Mouse (Mus musculus) mouse embryonic stem cell (cell line): Measurements from ENCODE around the gene Creb3.

Experiments
- in situ Hi-C, 2 experiments: fragments of 300-500 bp; cut with MboI; formaldehyde crosslinking; loops; 1 replicate in 1 of 2; 3 replicates in 1 of 2; pipeline ENCODE4 v1.14.3; 2019 to 2020; ENCODE audit warnings: low sequenced_read_pairs in 2 of 2, low pct_unique_long_range_greater_than_20kb in 1 of 2, mixed read lengths in 1 of 2; ENCODE audit not compliant: unreplicated experiment in 1 of 2

Creb3 gene

DNA sequence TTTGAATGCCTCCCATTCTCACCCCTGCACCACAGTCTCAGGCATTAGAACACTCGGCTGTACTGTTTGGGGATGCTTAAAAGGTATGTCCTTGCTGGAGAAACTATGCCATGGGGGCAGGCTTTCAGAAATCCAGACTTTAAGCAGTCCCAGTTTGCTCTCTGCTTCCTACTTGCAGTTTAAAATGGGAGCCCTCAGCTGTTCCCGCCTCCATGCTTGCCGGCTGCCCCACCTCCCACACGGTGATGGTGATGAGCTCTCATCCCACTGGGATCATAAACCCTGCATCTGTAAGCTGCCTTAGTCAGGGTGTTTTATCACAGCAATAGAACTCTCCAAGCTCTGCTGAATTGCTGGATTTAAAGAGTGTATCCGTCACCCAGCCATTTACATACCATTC is 9.7 kb upstream of the Creb3 start:
- in situ Hi-C loops: no loop called here

DNA sequence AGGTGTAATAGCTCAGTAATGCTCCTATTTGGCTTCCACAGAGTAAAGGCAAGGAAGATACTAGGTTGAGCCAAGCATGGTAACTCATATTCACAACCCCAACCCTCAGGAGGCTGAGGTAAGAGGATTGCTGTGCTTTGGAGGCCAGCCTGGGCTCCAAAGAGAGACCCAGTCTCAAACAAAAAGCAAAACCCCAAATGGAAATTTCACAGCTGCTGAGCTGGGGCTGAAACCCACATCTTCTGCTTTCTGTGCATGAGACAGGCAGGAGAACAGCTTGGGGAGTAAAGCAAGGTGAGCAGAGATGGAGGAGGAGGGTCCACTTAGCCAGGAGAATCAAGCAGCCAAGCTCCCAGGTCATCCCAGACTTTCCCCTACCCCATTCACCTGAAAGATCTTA is 8.2 kb upstream of the Creb3 start:
- in situ Hi-C loops: no loop called here

DNA sequence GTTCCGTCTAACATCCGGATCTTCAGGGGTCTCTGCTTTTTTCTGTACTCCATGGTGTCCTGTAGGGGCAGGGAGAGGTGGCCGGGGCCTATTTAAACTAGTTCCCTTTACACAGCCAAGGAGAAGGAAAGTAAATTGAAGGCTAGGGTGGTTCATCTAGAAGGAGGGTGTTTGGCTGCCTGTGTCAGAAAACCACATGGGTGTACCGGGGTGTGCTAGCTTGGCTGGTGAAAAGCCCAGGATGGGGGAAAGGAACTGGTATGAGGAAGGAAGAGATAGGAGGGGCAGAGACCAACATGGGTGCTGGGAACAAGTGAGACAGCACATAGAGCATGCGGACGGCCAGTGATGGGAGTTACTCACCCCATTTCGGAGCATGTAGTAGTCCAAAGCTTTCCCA is 6.2 kb upstream of the Creb3 start:
- in situ Hi-C loops: no loop called here

DNA sequence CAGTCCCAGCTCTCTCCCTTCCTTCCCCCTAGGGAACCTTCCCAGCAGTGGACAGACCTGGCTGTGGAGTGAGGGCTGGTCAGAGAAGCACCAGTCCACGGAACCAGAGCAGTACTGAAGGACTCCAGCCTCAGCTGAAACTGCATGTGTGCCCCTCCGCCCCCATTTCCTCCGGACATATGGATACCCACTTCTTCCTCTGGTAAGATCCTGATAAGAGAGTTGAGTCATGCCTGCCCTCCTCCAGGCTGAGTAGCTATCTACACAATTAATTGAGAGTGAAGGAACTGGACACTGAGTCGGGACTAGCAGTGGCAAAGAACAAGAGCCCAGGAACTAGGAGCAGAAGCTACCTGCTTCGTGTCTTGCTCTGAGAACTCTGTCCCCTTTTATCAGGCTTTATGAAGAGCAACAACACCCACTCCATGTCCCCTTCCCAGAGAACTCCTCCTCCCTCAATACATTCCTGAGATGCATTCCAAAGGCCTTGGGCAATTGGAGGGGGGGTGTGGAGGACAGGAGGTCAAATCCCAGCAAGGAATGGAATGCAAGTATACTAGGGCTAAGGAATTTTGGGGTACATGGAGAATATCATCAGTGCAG is 4.0 kb upstream of the Creb3 start:
- in situ Hi-C loops: no loop called here

DNA sequence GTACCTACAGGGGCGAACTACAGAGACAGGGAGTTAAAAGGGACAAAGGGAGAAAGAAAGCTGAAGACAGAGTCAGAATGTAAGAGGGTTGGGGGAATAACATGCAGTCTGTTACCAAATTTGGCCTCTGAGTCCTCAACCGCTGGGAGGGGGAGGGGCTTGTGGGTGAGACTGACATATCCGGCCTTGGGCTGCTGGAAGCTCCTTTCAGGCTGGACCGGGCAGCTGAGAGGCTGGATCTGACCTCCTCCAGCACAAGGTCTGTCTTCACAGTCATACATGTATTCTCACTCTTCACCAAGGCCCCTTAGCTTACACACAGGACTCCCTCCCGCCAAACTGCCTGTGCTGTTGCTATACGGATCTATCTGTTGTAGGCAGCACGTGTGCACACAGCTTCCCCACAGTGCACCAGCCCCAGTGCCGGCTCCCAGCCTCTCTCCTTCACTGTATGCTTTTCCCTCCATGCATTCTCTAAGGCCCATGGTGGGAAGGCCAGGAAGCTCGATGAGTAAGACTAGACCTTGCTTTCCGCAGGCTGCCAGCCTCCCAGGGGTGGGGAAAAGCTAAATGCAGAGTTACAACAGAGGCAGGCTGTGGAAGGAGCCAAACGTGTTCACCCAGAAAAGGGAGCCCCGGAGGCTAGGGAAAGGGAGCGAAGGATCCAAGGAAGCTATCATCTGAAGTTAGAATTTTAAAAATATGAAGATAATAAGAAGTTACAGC is 3.3 kb upstream of the Creb3 start:
- in situ Hi-C loops: no loop called here

DNA sequence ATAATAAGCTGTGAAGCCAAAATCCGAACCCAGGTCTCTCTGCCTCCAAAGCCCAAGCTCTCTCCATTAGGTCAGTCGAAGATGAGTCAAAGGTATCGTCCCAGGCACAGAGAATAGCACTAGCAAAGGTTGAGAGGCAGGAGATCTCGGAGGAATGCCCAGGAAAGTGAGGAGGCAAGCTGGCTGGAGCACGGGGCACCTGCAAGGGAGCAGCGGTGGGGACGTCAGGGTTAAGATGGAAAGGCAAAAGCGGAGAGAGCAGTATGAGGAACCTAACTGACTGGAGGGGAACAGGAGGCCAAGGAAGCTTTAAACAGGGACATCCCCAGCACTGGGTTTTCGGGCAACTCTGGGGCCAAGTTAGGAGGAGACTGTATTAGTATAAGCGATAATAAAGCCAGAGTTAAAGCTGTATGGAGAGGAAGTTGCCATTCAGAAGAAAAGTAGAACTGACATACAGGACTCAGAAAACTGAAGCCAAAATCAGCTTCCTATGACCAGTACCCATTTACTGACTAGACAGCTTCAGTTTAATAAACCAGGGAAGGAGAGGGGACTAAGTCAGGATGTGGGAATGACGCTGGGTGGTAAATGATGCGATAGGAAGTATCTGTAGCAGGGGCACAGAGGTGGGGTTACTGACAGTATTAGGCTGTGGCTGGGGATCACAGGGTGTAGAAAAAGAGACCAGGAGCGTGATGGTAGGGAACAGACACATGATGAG is 2.5 kb upstream of the Creb3 start:
- in situ Hi-C loops: no loop called here

DNA sequence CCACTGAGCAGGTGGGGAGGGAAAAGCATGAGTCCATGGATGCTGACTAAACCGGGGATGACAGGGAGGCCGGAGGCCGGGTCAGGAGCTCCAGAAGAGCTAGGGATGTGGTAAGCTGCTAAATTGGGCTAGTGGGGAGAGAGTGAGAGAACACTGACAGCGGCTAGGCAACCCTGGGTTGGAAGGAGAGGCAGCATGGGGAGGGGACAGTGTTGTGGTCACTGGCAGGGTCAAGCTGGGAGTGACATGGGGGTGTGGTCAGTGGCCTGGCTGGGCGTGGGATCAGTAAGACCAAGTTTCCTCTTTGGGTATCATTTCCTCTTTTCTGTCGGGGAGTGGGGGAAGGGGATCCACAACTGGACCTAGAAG is 1.9 kb upstream of the Creb3 start:
- in situ Hi-C loops: no loop called here

DNA sequence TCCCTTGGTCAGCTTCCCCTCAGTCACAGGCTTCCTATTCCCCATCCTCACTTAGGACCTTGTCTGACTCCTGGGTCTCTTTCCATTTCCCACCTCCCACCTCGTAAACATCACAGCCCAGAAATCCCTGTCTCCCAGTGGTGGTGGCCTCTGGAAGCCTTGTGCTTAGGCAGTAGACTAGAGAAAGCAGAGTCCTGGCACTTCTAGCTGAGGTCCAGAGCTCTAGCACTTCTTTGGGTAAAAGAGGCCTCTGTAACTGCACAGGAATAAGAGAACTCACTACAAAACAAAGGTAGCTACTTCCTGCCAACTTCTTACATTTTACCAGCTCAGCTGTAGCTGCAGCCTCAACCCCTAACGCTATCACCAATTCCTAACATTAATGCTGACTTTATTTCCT is 1.2 kb upstream of the Creb3 start:
- in situ Hi-C loops: no loop called here

DNA sequence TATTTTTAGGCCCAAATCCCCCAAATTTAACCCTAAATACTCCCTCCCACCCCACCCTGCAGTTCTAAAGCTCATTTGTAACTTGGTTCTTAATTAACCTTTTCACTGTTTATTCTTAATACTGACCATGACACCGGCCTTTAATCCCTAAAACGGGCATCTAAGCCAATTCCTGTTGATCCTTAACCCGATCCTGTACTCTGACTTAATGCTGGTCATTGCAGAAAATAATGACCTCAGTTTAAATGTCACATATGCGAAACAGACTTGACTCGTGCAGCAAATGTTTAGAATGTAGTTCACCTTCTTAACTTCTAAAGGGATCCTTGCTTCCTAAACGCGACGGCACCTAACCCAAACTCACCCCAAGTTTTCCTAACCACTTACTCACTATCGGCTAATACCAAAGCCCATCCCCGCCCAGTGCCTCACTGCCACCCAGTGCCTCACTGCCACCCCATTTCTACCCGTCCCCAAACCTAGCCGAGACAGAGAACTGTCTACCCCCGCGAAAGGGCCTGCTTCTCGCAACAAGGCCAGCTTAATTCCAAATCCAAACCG is 616 bp upstream of the Creb3 start:
- in situ Hi-C loops: no loop called here

DNA sequence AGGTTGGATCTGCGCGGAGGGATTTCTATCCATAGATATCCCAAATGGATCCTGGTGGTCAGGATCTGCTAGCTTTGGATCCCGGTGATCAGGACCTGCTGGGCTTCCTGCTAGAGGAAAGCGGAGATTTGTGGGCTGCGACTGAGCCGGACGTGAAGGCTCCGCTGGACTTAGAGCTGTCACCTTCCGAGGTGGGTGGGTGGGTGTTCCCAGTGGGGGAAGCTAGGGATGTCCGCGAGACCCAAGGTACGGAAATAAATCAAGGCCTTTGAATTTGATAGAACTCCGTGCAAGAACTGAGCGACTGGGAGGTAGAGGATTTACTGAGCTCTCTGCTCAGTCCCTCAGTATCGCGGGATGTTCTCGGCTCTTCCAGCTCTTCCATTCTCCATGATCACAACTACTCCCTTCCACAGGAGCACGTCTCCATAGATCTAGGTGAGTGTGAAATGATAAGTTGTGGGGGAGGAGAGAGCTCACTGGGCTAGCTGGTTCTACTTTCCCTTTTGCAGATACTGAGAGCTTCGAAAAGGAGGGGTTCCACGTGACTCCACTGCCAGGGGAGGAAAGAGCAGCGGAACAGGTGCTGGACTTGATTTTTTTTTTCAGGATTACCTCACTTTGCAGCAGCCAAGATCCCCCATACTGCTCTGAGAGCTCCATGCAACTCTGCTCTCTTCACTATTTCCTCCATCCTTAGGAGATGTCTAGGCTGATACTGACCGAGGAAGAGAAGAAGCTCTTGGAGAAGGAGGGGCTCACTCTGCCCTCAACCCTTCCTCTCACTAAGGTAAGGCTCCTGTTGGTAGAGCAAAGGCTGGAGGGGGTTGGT is 853 bp downstream of the Creb3 start:
- in situ Hi-C loops: no loop called here

DNA sequence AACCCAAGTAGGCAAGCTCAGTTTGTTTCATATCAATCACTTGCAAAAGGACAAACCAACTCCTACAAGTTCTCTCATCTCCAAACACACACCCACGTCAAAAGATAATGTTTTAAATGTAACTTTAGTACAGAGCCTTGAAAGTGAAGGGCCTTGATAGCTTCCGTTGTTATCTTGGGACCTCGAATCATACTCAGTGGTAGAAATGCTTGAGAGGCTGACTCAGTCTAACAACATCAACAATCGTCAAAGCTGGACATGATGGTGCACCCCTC is 1.4 kb downstream of the Creb3 start:
- in situ Hi-C loops: no loop called here

DNA sequence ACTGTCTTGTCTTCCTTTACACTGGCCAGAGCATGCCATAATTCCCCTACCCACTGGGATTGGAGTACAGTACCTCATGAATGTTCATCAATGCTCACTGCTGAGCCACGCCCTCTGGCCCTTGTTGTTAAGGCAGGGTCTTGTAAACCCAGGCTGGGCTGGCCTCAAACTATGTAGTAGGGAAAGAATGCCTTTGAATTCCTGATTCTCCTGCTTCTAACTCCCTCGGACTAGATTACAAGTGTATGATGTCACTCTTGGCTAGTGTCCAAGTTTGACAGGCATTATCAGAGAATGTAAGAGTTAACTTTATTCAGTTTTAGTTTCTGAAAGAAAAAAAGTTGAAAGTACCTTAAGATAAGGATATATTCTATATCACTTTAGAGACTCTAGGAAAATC is 2.1 kb downstream of the Creb3 start:
- in situ Hi-C loops: no loop called here

DNA sequence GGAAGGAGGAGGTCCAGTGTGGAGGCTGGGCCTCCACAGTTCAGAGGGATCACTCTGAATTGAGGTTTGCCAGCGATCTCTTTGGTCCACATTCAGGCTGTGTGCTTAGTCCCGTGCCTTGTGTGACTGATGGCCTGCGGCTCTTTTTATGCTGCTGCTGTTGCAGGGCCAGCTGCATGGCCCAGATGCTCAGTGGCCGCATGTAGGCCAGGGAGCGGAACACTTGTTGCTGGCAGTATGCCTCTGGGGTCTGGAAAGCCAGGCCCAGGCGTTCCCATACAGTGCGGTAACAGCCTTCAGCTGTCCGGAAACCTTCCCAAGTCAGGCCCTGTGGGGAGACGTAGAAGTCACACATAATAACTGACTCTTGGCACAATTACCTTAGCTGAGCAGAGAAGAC is 5.0 kb downstream of the Creb3 start:
- in situ Hi-C loops: no loop called here

DNA sequence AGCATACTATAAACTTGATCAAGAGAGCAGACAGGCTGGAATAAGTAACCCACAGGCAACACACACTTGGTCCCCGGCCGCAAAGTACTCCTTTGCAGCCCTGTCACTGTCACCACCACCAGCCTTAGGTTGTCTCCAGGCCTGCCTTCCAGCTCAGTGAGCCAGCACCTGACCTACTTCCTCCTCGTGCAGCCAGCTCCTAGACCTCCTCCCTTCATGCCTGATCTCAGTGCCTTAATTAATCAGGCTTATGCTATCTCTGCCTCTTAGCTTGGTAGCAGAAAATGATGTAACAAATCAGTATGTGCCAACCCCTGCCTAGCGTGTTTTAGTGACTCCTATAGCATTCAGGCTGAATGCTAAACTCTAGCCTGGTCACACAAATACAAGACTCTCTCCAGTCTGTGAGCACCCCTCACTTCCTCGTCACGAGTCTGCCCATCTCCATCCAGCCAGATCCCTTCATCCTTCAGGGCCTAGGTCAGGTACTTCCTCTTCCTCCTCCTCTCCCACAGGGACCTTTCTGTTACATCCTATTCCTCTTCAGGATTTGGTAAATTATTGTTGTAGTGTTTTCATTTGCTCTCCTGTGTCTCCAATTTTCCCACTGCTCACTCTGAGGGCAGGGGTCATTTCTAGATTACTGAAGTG is 9.4 kb downstream of the Creb3 start:
- in situ Hi-C loops: no loop called here

DNA sequence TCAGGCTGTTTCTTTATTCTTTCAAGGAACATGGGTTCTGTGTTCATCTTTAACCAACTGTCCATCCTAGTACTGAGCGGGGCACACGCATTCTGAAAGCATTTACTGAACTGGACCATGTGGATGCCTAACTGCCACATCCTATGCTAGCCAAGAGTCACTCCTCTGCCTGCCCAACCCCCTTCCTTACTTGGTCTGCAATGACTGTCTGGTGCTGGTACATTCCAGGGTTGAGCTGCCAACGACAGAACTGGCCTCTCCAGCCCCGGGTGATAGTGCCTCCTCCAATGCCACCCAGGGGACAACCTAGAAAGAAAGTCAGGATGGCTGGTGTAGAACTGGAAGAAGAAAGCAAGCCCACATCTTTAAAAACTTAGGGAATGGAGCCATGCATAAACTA is 11.4 kb downstream of the Creb3 start:
- in situ Hi-C loops: no loop called here

DNA sequence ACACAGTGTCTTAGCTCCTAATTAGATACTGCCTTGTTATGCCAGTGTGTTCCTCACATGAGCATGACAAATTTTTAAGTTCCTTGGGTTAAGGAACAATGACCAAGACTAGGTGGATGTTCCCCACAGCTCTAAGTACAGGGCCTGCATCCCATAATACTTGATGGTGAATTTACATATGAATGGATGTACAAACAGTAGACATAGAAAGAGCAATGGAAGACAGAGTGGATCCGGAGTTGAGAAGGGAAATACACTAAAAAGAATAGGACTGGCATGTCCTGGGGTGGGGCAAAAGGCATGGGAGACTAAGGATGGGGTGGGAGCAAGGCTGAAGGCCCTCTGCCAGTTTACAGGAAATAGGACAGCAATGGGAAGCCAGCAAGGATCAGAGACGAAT is 13.2 kb downstream of the Creb3 start:
- in situ Hi-C loops: no loop called here

DNA sequence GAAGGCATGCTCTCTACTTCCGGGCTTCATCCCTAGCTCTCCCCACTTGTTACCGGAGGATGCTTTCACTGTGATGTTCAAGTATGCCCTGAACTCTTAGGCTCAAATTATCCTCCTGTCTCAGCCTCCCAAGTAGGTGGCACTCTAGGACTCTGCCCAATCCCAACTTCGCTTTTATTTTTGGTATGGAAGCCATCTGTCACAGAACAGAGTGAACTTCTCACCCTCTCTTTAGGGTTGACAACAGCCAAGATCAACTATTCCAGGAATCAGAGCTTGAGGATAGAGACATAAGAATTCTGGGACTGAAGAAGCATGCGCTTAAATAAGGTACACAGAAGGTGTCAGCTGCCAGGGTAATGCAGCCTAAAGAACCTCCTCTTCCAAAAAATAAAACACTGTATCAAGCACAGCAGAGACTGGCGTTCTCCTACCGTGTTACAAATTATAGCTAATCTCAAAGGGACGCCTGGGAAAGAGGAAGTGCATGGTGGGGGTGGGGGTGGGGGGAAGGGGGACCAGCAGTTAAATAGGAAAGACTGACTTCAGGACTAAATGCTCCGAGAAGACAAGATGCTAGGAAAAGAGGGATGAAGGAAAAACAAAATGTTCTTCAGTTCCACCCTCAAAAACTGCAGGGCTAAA is 15.2 kb downstream of the Creb3 start:
- in situ Hi-C loops: no loop called here
